Mouse (Mus musculus) kidney, adult 2 months (tissue): ENCODE measurements around the gene Dars.

Source experiments
- CTCF ChIP-seq: fragments of 200-500 bp; conservative IDR thresholded peaks from 2 replicates; pipeline ENCODE4 v1.5.1; 2011; ENCODE audit warnings: low read depth, mild to moderate bottlenecking, control low read depth, low read length, moderate library complexity, mixed read lengths; ENCODE audit not compliant: insufficient read depth, insufficient read length
- POLR2A ChIP-seq: fragments of 200-500 bp; IDR thresholded peaks from one replicate; pipeline ENCODE4 v1.6.1; 2011; ENCODE audit warnings: low read depth, low read length, control low read depth

GRCm38 (mm10) chr1:128357452-128357851, 59.7 kb downstream of the Dars start:
- TF ChIP-seq CTCF = no peak
- no peak for TF ChIP-seq POLR2A
